Mouse (Mus musculus): ENCODE results near the gene Spindoc. TPM values are rescaled to one million over a fixed set of nuclear protein-coding genes. Genes with fewer than 3 reads are reported as not detected.
"Not testable (repeated sequence)": the region's sequence is repeated elsewhere in the genome, so short reads cannot be mapped to it uniquely, and the experiment has no call there.

The Spindoc gene
- total and polyA plus RNA-seq, 3 experiments = 17.5 to 25.5 (median 18.3) TPM

DNA sequence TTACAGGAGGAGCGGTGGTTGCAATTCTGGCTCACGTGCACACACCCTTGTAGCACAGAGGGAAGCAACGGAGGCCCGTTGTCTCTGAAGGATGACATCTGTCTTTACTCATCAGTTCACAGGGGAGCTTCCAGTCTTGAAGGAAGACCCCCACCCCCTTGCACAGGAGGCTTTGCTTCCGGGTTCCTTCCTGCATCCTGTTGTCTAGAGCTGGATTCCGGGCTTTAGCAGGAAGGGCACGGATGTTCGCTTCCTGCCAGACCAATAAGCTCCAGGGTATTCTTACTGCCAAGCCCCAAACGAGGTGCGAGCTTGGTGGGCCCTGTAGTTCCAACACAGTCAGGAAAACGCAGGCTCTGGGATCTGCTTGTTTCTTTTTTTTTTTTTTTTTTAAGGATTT, 17.8 kb upstream of the Spindoc start:
- DNase-seq = no peak

GRCm38 (mm10) chr19:7398898-7399297, 16.1 kb upstream of the Spindoc start:
- not testable (repeated sequence) for DNase-seq

DNA sequence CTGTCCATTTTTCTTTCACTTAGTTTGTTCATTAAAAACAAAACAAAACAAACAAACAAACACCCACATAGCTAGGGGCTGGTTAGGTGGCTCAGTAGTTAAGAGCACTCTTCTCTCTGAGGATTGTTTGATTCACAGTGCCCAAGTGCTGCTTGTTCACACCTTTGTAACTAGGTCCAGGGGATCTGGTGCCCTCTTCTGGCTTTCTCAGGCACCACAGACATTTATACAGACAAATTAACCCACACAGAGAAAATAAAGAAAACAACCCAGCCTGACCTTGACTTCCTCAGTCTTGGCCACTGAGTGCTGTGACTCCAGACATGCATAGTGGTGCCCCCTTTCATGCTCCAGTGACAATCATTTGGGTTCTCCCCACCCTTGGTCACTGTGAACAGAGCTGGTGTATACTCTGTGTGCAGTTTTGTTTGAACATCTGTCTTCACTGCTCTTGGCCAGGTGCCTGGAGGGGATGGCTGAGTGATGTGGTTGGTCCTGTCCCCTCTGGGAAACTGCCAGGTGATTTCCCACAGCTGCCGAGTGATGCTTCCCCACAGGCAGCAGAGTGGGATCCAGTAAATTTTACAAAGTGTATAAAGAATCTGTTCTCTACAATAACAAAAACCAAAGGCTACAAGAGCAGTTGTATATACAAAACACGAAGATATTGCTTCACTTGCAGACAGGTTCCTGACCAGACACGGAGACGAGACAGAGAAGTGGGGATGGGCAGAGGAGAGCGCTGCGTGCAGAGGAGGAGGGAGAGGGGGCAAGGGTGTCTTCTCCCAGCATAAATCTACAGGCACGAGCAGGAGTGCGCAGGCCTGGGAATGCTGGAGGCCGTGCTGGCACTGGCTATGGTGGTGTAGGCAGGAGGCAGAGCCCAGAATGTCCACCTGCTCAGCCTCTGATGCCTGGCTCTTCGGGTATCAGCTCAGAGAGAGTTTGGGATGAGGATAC, 14.4 kb upstream of the Spindoc start:
- not testable (repeated sequence) for DNase-seq

DNA sequence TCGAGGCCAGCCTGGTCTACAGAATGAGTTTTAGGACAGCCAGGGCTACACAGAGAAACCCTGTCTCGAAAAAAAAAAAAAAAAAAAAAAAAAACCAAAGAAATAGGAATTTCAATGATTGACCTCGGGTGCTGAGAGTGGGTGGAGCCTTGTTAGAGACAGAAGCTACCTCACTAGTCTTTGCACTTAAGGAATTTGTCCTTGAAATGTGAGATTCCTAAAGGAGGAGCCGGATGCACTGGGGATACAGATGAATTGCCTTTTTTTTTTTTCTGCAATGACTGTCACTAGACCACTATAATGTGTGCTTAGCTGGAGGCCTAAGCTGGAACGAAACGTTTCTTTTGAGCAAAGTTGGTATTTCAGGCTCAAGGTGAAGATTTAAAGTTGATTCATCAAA, 5.7 kb upstream of the Spindoc start:
- no peak for DNase-seq

- DNase-seq = no peak
Measured at GRCm38 (mm10) chr19:7386042-7386441, 3.2 kb upstream of the Spindoc start.

- peak; percentile 75 for DNase-seq
Measured at GRCm38 (mm10) chr19:7382248-7382902, 419 bp downstream of the Spindoc start.

- no peak for DNase-seq
Measured at GRCm38 (mm10) chr19:7381906-7382247, 917 bp downstream of the Spindoc start.

DNA sequence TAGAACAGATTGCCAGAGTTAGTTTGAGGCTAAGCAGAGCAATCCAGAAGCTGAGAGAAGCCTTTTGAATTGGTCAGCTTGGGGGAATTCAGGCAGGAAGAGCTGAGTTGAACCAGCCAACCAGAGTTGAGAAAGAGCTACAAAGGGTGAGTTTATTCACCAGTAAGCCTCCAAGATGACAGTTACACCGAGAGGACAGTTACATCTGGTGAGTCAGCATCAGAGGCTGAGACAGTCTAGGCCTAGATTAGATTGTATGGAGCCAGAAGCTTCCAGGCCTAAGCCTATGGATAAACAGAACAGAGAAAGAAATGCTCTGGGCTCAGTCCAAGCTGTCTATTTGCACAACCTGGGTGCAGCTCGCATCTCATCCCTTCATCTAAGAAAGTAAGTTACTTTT, 5.2 kb downstream of the Spindoc start:
- no peak for DNase-seq

DNA sequence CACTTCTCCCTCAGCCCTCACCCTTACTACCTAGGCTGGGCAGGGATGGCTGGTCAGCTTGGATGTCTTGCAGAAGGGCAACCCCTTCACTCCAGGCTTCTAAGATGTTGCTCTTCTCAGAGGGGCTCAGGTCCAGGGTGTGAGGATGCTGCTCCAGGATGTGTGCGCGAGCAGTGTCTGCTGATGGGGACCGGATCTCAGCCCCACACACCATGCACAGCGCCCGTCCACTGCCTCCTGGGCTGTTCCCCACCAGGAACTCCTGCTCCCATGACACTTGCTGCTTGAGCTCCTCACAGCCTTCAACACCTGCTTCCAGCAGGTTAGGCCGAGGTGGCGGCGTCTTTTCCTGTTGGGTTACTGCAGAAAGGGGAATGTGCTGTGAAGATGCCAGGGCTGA, 8.3 kb downstream of the Spindoc start:
- no peak for DNase-seq

- DNase-seq = not testable (repeated sequence)
Measured at GRCm38 (mm10) chr19:7369469-7369868, 13.3 kb downstream of the Spindoc start.

DNA sequence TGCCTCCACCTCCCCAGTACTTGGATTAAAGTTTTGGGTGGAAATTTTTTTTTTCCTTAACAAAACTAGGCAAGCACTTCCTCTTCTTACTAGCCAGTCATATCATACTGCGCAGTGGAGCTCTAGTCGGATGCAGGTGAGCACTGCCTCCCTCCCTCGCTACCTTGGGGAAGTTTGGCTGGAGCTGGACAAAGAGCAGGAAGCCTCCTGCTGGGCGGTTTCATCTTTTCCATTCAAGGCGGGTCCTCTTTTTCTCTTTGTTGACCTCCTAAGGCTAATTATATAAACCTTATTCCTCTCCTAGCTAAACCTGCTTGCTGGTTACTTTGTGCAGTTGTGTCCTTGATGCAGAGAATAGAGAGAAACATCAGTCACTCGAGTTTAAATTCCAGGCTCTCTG, 29.2 kb downstream of the Spindoc start:
- DNase-seq = no peak

DNA sequence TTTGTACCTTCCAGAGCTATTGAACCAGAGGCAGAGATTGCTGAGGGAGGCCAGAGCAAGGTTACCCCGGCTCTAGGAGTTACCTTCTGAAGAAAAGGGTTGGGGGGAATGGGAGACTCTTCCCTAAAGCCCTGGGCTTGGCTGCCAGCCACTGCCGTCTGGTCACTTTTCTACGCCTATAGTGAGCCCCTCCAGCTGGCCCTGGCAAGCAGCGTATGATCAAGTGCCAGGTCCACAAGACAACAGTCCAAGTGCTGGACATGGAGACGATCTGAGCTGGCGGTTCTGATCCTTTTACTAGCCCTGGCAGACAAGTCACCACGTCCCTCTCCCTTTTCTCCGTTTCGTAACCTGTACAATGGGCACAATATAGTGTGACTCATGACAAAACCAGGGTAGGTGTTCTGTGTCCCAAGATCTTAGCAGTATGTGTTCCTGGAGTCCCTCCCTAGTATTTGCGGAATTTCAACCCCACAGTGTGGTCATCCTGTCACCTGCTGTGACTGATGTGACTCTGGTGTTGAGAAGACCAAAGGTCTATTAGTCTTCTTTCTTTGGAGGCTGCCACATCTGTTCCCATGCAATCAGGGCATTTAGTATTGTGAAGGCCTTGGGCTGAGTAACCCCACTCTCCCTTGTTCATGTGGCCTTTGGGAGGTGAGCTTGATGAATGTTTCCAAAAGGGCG, 29.8 kb downstream of the Spindoc start:
- no peak for DNase-seq

DNA sequence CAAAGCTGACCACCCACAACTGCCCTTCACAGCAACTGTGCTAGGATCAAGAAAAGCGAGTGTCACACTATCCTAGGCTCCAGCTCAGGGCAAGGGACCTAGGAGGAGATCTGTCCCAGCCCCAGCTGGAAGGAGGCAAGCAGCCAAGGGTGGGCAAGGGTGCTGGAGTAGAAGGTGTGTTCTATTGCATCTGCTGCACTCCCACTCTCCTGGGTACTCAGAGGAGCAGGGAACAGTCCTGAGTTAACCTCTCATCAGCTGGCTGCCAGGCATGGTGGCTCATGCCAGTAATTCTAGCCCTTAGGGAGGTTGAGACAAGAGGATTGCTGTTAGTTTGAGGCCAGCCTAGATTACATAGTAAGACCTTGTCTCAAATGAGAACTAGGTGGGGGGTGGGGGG, 32.8 kb downstream of the Spindoc start:
- DNase-seq = peak; percentile 33

GRCm38 (mm10) chr19:7345235-7345755, 37.5 kb downstream of the Spindoc start:
- peak; percentile 35 for DNase-seq

- no peak for DNase-seq
Measured at GRCm38 (mm10) chr19:7342646-7343045, 40.1 kb downstream of the Spindoc start.

GRCm38 (mm10) chr19:7341512-7342397, 41.0 kb downstream of the Spindoc start, which contains the start of gene Mark2:
Mark2 (minus strand) TSS chr19:7341860.
- peak; percentile 98 for DNase-seq

DNA sequence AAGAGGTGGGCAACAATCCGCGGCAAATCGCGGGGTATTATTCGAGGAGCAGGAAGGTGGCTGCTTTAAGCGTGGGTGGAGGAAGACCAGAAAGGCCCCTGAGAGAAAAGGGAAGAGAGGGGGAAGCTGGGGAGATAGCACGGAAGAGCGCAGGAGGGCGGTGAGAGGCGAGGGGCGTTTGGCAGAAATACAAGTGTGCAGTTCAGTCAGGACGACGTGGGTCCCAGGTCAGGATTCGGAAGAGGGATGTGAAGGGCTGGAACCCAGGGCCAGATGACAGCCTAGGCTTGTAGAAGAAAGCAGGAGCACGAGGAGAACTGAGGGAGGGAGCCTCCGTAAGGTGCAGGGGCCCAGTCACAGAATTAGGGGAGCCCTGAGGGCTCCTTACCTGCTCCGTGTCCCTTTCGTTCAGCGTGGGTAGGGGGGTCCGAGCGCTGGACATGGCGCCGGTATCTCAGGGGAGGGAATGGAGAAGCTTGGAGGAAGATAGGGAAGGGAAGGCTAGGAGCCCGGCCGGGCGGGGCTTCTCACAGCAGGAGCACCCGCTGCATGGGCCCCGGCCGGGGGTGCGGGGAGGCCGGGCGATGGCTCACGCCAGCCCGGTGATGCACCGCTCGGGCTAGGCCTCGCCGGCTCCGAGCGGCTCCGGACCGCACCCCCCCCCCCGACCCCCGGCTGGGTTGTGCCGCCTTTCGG, 41.9 kb downstream of the Spindoc start:
- no peak for DNase-seq

DNA sequence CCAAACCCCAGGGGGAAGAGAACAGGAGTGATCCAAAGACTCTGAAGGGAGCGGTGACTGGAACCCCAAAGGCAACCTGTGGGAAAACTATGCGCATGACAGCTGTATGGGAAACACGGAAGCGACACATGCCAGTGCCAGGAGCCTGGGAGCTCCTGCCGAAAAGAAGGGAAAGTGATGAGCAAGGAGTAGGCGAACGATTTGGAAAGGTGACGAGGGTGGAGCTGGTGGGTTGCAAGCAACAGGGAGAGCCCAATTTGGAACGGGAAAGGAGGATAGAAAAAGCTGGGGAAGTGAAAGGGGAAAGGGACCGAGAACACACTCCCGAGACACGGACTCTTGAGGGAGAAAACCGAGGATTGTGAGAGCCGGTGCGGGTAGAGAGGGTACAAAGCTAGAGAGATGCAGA, 42.4 kb downstream of the Spindoc start:
- DNase-seq = peak; percentile 53

DNA sequence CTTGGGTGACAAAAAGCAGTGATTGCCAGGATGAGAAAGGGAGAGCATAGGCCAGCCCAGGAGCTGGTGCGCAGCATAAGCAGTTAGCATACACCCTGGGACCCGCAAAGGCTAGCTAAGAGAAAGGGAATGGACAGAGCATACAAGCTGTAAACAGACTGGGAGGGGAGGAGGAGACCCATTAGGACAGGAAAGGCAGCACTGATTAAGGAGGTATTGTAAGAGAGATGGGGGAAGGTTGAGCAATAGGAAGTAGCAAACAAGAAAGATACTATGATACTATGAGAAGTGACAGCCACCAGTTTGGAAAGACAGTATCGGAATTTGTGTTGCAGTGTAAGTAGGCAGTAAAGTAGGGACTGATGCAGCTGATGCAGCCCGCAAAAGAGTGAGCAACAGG, 42.9 kb downstream of the Spindoc start:
- peak; percentile 15 for DNase-seq

- DNase-seq = peak; percentile 70
Measured at GRCm38 (mm10) chr19:7339026-7339425, 43.8 kb downstream of the Spindoc start.
